Mouse (Mus musculus): ENCODE data around the gene Larp4. TPM values are rescaled to one million over a fixed set of nuclear protein-coding genes. Genes with fewer than 3 reads are reported as not detected.

Gene Larp4
- polyA plus RNA-seq, 1 experiment from 2014 or later: 21.4 TPM

- H3K27me3 ChIP-seq (replicated peaks): no peaks in the 10 kb centered on the region
- WGBS: 23% methylated on average over 5 of the region's 5 CpGs
Measured at GRCm38 (mm10) chr15:100022923-100023322, 53.1 kb downstream of the Larp4 start.

GRCm38 (mm10) chr15:100025076-100025834 is 55.4 kb downstream of the Larp4 start:
- H3K9ac ChIP-seq: no peak overlapping the region
- no peaks in the 10 kb centered on the region for H3K27me3 ChIP-seq (replicated peaks)
- H3K36me3 ChIP-seq (replicated peaks): no peaks in the 10 kb centered on the region
- H3K4me3 ChIP-seq: no peak overlapping the region
- ATAC-seq (replicated peaks): no peak
- H3K4me2 ChIP-seq: no peak overlapping the region
- H3K27ac ChIP-seq: no peak overlapping the region
- no peaks in the 10 kb centered on the region for H3K4me1 ChIP-seq
- WGBS: 81% methylated on average over 11 of the region's 11 CpGs
- no peaks in the 10 kb centered on the region for H3K9me3 ChIP-seq

More at GRCm38 (mm10) chr15:100022923-100023322, 53.1 kb downstream of the Larp4 start:
- Histone ChIP-seq H3K4me3 (no peak overlapping the region), H3K4me2 (no peak overlapping the region), H3K9me3 (no peaks in the 10 kb centered on the region), H3K36me3 (replicated peaks) (no peaks in the 10 kb centered on the region), H3K27ac (no peak overlapping the region), H3K9ac (no peak overlapping the region), H3K4me1 (no peaks in the 10 kb centered on the region)
- no peak for ATAC-seq (replicated peaks)

GRCm38 (mm10) chr15:100028133-100028532 is 58.3 kb downstream of the Larp4 start:
- Histone ChIP-seq H3K4me2 (no peak overlapping the region), H3K9me3 (no peaks in the 10 kb centered on the region), H3K4me1 (no peaks in the 10 kb centered on the region), H3K27ac (no peak overlapping the region), H3K9ac (no peak overlapping the region), H3K4me3 (no peak overlapping the region), H3K36me3 (replicated peaks) (no peaks in the 10 kb centered on the region), H3K27me3 (replicated peaks) (no peaks in the 10 kb centered on the region)
- no peak for ATAC-seq (replicated peaks)
- 75% methylated on average over 2 of the region's 2 CpGs for WGBS

GRCm38 (mm10) chr15:100029497-100029896 is 59.6 kb downstream of the Larp4 start:
- no peaks in the 10 kb centered on the region for H3K36me3 ChIP-seq (replicated peaks)
- no peak overlapping the region for H3K27ac ChIP-seq
- no peak overlapping the region for H3K9ac ChIP-seq
- H3K4me3 ChIP-seq: no peak overlapping the region
- no peaks in the 10 kb centered on the region for H3K4me1 ChIP-seq
- no peak for ATAC-seq (replicated peaks)
- WGBS: 90% methylated on average over 8 of the region's 8 CpGs
- H3K4me2 ChIP-seq: no peak overlapping the region
- H3K27me3 ChIP-seq (replicated peaks): no peaks in the 10 kb centered on the region
- H3K9me3 ChIP-seq: no peaks in the 10 kb centered on the region

GRCm38 (mm10) chr15:100029900-100030299 is 60.0 kb downstream of the Larp4 start:
- Histone ChIP-seq H3K36me3 (replicated peaks) (no peaks in the 10 kb centered on the region), H3K27ac (no peak overlapping the region), H3K4me3 (no peak overlapping the region), H3K27me3 (replicated peaks) (no peaks in the 10 kb centered on the region), H3K9ac (no peak overlapping the region), H3K4me1 (no peaks in the 10 kb centered on the region), H3K9me3 (no peaks in the 10 kb centered on the region), H3K4me2 (no peak overlapping the region)
- ATAC-seq (replicated peaks): no peak
- WGBS: 96% methylated on average over 2 of the region's 2 CpGs

GRCm38 (mm10) chr15:100032546-100032945 is 62.7 kb downstream of the Larp4 start:
- WGBS: 81% methylated on average over 3 of the region's 3 CpGs
- Histone ChIP-seq H3K4me1 (no peaks in the 10 kb centered on the region), H3K4me3 (no peak overlapping the region), H3K27me3 (replicated peaks) (no peaks in the 10 kb centered on the region), H3K9ac (no peak overlapping the region), H3K27ac (no peak overlapping the region), H3K36me3 (replicated peaks) (no peaks in the 10 kb centered on the region), H3K9me3 (no peaks in the 10 kb centered on the region), H3K4me2 (no peak overlapping the region)
- no peak for ATAC-seq (replicated peaks)

GRCm38 (mm10) chr15:100038470-100038971 is 68.7 kb downstream of the Larp4 start, which contains the start of gene Dip2b:
TSS of gene Dip2b (plus strand) at chr15:100038664.
- ATAC-seq (replicated peaks): peak; percentile 90

GRCm38 (mm10) chr15:100039001-100039701 is 69.3 kb downstream of the Larp4 start:
- peak overlapping the region; percentile 100 for H3K9ac ChIP-seq
- H3K9me3 ChIP-seq: no peaks in the 10 kb centered on the region
- peaks cover 33% of the 10 kb centered on the region for H3K4me1 ChIP-seq
- peak overlapping the region; percentile 100 for H3K27ac ChIP-seq
- under 1% methylated on average over 36 of the region's 36 CpGs for WGBS
- no peaks in the 10 kb centered on the region for H3K27me3 ChIP-seq (replicated peaks)
- peak overlapping the region; percentile 99 for H3K4me3 ChIP-seq
- peak overlapping the region; percentile 71 for H3K4me2 ChIP-seq
- no peaks in the 10 kb centered on the region for H3K36me3 ChIP-seq (replicated peaks)
- ATAC-seq (replicated peaks): peak; percentile 78

More at GRCm38 (mm10) chr15:100038470-100038971, 68.7 kb downstream of the Larp4 start, which contains the start of gene Dip2b:
- H3K4me2 ChIP-seq: peak within 1 kb of the TSS; percentile 71
- no peaks in the 10 kb centered on the region for H3K36me3 ChIP-seq (replicated peaks)
- H3K9ac ChIP-seq: peak within 1 kb of the TSS; percentile 100
- H3K27me3 ChIP-seq (replicated peaks): no peaks in the 10 kb centered on the region
- WGBS: 1% methylated on average over 51 of the region's 68 CpGs
- H3K4me1 ChIP-seq: peaks cover 33% of the 10 kb centered on the region
- H3K27ac ChIP-seq: peak within 1 kb of the TSS; percentile 100
- H3K9me3 ChIP-seq: no peaks in the 10 kb centered on the region
- peak within 1 kb of the TSS; percentile 99 for H3K4me3 ChIP-seq

- ATAC-seq (replicated peaks): no peak
- Histone ChIP-seq H3K27me3 (replicated peaks) (no peaks in the 10 kb centered on the region), H3K4me1 (peaks cover 39% of the 10 kb centered on the region), H3K4me2 (peak overlapping the region; percentile 71), H3K4me3 (peak overlapping the region; percentile 99), H3K27ac (peak overlapping the region; percentile 44), H3K36me3 (replicated peaks) (no peaks in the 10 kb centered on the region), H3K9ac (peak overlapping the region; percentile 100; the same call in 1 of the 2 replicates), H3K9me3 (no peaks in the 10 kb centered on the region)
- 20% methylated on average over 14 of the region's 14 CpGs for WGBS
Measured at GRCm38 (mm10) chr15:100040541-100041266, 70.8 kb downstream of the Larp4 start.

GRCm38 (mm10) chr15:100041267-100042047 is 71.6 kb downstream of the Larp4 start:
- H3K27me3 ChIP-seq (replicated peaks): no peaks in the 10 kb centered on the region
- H3K27ac ChIP-seq: peak overlapping the region; percentile 44
- H3K36me3 ChIP-seq (replicated peaks): no peaks in the 10 kb centered on the region
- no peaks in the 10 kb centered on the region for H3K9me3 ChIP-seq
- H3K4me2 ChIP-seq: peak overlapping the region; percentile 71
- 32% methylated on average over 10 of the region's 10 CpGs for WGBS
- H3K4me3 ChIP-seq: peak overlapping the region; percentile 99
- H3K9ac ChIP-seq: peak overlapping the region; percentile 100; the same call in 1 of the 2 replicates
- H3K4me1 ChIP-seq: peaks cover 46% of the 10 kb centered on the region
- ATAC-seq (replicated peaks): no peak

- ATAC-seq (replicated peaks): no peak
- H3K27me3 ChIP-seq (replicated peaks): no peaks in the 10 kb centered on the region
- no peak overlapping the region for H3K27ac ChIP-seq
- H3K4me3 ChIP-seq: no peak overlapping the region
- H3K9ac ChIP-seq: no peak overlapping the region
- peaks cover 52% of the 10 kb centered on the region for H3K4me1 ChIP-seq
- H3K36me3 ChIP-seq (replicated peaks): no peaks in the 10 kb centered on the region
- H3K9me3 ChIP-seq: no peaks in the 10 kb centered on the region
- 79% methylated on average over 9 of the region's 9 CpGs for WGBS
- peak overlapping the region; percentile 71 for H3K4me2 ChIP-seq
Measured at GRCm38 (mm10) chr15:100042048-100042400, 72.2 kb downstream of the Larp4 start.
